Mouse (Mus musculus) neural tube, embryonic 12.5 days (tissue): ENCODE data around the gene Pcbd2. TPM values are rescaled to one million over a fixed set of nuclear protein-coding genes. Genes with fewer than 3 reads are reported as not detected.
A peak's percentile ranks its signal among the peaks of the same experiment; 100 is the strongest.
"Not testable (repeated sequence)": the region's sequence is repeated elsewhere in the genome, so short reads cannot be mapped to it uniquely, and the experiment has no call there.

Experiments
- ATAC-seq: fragments of 200-750 bp; cut with Nextera tagmentation; 2 replicates; pipeline ENCODE4 v1.8.0; 2017; ENCODE audit warnings: low read depth, mild to moderate bottlenecking, moderate TSS enrichment, moderate library complexity; ENCODE audit not compliant: low FRiP score
- H3K27ac ChIP-seq: fragments of 300-500 bp; sonication (generic); 2 replicates; pipeline ENCODE4 v1.5.1; 2016
- H3K27me3 ChIP-seq: fragments of 300-500 bp; sonication (generic); replicated peaks from 2 replicates; pipeline ENCODE4 v1.6.1; 2016; ENCODE audit warnings: mild to moderate bottlenecking
- H3K36me3 ChIP-seq: fragments of 300-500 bp; sonication (generic); 2 replicates; pipeline ENCODE4 v1.6.1; 2016; ENCODE audit warnings: mild to moderate bottlenecking
- H3K4me1 ChIP-seq: fragments of 300-500 bp; sonication (generic); 2 replicates; pipeline ENCODE4 v1.6.1; 2016
- H3K4me2 ChIP-seq: fragments of 300-500 bp; sonication (generic); replicated peaks from 2 replicates; pipeline ENCODE4 v1.6.1; 2016; ENCODE audit warnings: mild to moderate bottlenecking
- H3K4me3 ChIP-seq: fragments of 300-500 bp; sonication (generic); 2 replicates; pipeline ENCODE4 v1.5.1; 2016
- H3K9ac ChIP-seq: fragments of 300-500 bp; sonication (generic); 2 replicates; pipeline ENCODE4 v1.6.1; 2016; ENCODE audit warnings: mild to moderate bottlenecking
- H3K9me3 ChIP-seq: fragments of 300-500 bp; sonication (generic); 2 replicates; pipeline ENCODE4 v1.6.1; 2016; ENCODE audit warnings: mild to moderate bottlenecking
- WGBS: fragments of 180-500 bp; shearing (Covaris S2); methylation state at CpG from one replicate; pipeline ENCODE4 v1.1.7; 2016; 5-methylcytosine and 5-hydroxymethylcytosine counted together
- polyA plus RNA-seq: library from polyadenylated mRNA; unstranded; fragments of >200 nt; fragmentation: Nextera tagmentation; extraction: Ambion mirVana; gene quantifications from 2 replicates; pipeline ENCODE4 v1.2.1, GENCODE M21; 2016

The Pcbd2 gene
- polyA plus RNA-seq, result 27.9 and 31.5 TPM in 2 replicates

GRCm38 (mm10) chr13:55727120-55727838 lies at the start of gene Pcbd2:
Gene Pcbd2, plus strand, starts transcription at chr13:55727368.
- Histone ChIP-seq H3K27me3 (no peaks in the 10 kb centered on the region), H3K9ac (peak within 1 kb of the TSS; percentile 57), H3K36me3 (peaks cover 21% of the 10 kb centered on the region), H3K4me3 (peak within 1 kb of the TSS; percentile 50), H3K4me2 (peak within 1 kb of the TSS; percentile 58), H3K9me3 (no peaks in the 10 kb centered on the region), H3K4me1 (no peaks in the 10 kb centered on the region), H3K27ac (peak within 1 kb of the TSS; percentile 79)
- peak; percentile 92 for ATAC-seq
- under 1% methylated on average over 71 of the region's 73 CpGs for WGBS

DNA sequence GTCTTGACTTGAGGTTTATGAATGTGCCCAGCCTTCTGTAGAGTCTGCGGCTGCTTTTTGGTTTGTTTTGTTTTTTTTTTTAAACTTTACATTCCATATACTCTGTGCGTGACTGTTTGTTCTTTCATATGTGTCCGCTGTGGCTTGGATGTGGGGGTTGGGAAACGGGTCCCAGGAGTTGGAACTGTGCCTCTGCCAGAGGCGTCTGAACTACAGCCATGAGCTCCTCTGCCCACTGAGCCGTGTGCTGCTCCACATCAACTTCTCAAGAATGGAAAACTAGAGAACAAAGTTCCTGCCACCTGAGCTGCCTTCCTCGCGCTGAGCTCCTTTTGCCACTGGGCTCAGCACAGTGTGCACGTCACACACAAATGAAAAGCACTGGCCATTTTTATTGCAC lies 45.0 kb upstream of the Pcbd2 start:
- Histone ChIP-seq H3K27ac (no peak overlapping the region), H3K9me3 (no peaks in the 10 kb centered on the region), H3K27me3 (no peaks in the 10 kb centered on the region), H3K9ac (no peak overlapping the region), H3K4me2 (no peak overlapping the region), H3K4me3 (no peak overlapping the region), H3K36me3 (peaks cover 35% of the 10 kb centered on the region), H3K4me1 (0 out of 2 replicates have a peak, but pooled peaks cover 1% of the 10 kb centered on the region)
- WGBS, result 93% methylated on average over 9 of the region's 9 CpGs
- ATAC-seq, result no peak

DNA sequence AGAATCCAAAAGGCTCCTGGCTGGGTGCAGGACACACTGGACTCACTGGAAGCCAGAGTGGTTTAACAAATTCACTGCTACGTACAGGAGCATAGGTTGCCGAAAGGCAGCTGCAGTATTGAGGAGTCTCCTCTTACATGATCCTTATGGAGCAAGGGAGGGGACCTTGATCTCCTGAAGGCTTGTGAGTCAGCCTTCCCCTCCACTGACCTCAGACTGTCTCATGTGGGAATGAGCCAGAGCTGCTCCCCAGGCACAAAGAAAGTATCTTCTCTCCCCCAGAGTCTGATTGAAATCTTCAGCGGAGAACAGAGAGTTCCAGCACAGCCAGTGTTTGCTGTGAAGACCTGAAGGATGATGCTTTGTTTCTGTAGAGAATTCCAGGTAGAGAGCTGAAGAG lies 43.6 kb upstream of the Pcbd2 start:
- WGBS, result 94% methylated on average over 3 of the region's 3 CpGs
- no peak for ATAC-seq

DNA sequence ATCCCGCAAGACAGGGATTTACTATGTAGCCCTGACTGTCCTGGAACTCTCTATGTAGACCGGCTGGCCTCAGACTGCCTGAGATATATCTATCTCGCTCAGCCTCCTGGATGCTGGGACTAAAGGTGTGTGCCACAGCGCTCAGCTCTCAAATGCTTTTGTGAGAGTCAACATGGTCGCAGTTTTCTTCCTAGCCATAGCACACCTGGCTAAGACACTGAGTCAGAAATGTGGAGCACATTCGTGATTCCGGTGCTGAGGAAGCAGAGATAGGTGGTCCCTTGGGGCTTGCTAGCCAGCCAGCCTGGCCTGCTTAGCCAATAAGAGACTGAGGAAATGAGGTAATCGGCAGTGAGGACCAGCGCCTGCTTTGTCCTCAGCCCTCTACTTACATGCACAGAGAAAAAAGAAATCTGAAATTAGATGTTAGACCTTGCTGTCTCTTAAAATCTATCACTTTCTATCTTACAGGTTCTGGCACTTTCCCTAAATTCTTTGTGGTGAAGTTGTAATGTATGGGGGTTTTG lies 41.0 kb upstream of the Pcbd2 start:
- no peak for ATAC-seq
- no peaks in the 10 kb centered on the region for H3K27me3 ChIP-seq
- no peak overlapping the region for H3K9ac ChIP-seq
- peaks cover 12% of the 10 kb centered on the region for H3K4me1 ChIP-seq
- no peak overlapping the region for H3K4me2 ChIP-seq
- H3K27ac ChIP-seq, result no peak overlapping the region
- 68% methylated on average over 9 of the region's 9 CpGs for WGBS
- no peaks in the 10 kb centered on the region for H3K9me3 ChIP-seq
- H3K36me3 ChIP-seq, result no peaks in the 10 kb centered on the region
- H3K4me3 ChIP-seq, result no peak overlapping the region

More for the DNA sequence above, 43.6 kb upstream of the Pcbd2 start:
- H3K27ac ChIP-seq, result no peak overlapping the region
- peaks cover 21% of the 10 kb centered on the region for H3K36me3 ChIP-seq
- peaks cover 12% of the 10 kb centered on the region for H3K4me1 ChIP-seq
- H3K27me3 ChIP-seq, result no peaks in the 10 kb centered on the region
- no peak overlapping the region for H3K4me3 ChIP-seq
- no peak overlapping the region for H3K4me2 ChIP-seq
- H3K9me3 ChIP-seq, result no peaks in the 10 kb centered on the region
- no peak overlapping the region for H3K9ac ChIP-seq

- no peaks in the 10 kb centered on the region for H3K27me3 ChIP-seq
- H3K4me3 ChIP-seq, result no peak overlapping the region
- no peaks in the 10 kb centered on the region for H3K36me3 ChIP-seq
- H3K4me2 ChIP-seq, result peak overlapping the region; percentile 24; the same call in 1 of the 2 replicates
- H3K27ac ChIP-seq, result no peak overlapping the region
- peaks cover 12% of the 10 kb centered on the region for H3K4me1 ChIP-seq
- WGBS, result 5% methylated on average over 4 of the region's 4 CpGs
- H3K9me3 ChIP-seq, result no peaks in the 10 kb centered on the region
- ATAC-seq, result no peak
- H3K9ac ChIP-seq, result no peak overlapping the region
Observed at GRCm38 (mm10) chr13:55687927-55688602, 39.1 kb upstream of the Pcbd2 start.

DNA sequence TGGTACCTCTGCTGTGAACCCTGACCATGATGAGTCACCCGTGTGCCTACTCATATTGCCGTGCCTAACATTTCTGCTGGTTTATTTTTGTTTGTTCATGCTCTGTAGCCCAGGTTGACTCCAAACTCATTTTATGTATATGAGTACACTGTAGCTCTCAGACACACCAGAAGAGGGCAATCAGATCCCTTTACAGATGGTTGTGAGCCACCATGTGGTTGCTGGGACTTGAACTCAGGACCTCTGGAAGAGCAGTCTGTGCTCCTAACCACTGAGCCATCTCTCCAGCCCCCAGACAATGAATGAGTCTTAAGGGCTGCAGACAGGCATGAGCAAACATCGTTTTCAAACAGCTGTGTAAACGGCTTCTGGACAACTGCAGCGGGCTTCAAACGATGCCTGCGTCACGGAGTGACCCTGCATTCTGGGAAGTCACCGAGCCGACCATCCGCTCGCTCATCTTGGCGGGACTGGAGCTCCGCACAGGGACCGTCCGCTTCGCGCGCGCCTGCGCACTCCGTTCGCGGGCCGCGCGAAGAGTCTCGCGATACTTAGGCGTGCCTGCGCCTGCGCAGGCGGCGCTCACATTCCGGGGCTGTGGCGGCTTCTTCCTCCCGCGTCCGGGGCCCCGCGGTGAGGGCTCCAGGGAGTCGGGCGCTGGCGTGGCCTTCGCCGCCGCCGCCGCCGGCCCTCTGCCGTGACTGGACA lies 34.5 kb upstream of the Pcbd2 start, which contains the start of gene B230219D22Rik:
Gene B230219D22Rik (plus strand): TSS at position 590 of the 708 bp plus-strand sequence.
- H3K27ac ChIP-seq, result peak within 1 kb of the TSS; percentile 98
- H3K36me3 ChIP-seq, result no peaks in the 10 kb centered on the region
- peak within 1 kb of the TSS; percentile 99 for H3K4me3 ChIP-seq
- 3% methylated on average over 51 of the region's 51 CpGs for WGBS
- peak; percentile 96 for ATAC-seq
- peak within 1 kb of the TSS; percentile 100 for H3K9ac ChIP-seq
- peaks cover 23% of the 10 kb centered on the region for H3K4me1 ChIP-seq
- no peaks in the 10 kb centered on the region for H3K27me3 ChIP-seq
- H3K9me3 ChIP-seq, result no peaks in the 10 kb centered on the region
- H3K4me2 ChIP-seq, result peak within 1 kb of the TSS; percentile 69

DNA sequence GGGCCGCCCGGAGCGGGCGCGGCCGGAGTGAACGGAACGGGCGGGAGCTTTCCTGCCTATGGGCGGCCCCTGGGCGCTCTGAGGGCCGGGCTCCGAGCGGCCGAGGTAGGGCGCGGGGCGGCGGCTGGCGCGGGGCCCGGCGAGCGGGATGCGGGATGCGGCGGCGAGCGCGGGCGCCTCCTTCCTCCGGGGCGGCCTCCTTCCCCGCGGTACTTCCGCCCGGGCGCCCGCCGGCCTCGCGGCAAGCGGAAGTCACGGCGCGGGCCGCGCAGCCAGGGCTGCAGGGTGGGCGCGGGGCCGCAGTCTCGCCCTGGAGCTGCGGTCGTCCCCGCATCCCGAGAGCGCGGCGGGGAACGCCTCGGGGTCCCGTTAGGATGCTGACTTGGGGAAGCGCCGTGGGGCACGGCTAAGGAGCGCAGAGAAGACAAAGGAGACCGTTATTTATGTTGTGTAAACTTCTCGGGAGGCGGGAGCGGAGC lies 33.9 kb upstream of the Pcbd2 start:
- peaks cover under 1% of the 10 kb centered on the region; the same call in 1 of the 2 replicates for H3K36me3 ChIP-seq
- peak overlapping the region; percentile 69 for H3K4me2 ChIP-seq
- H3K4me1 ChIP-seq, result peaks cover 17% of the 10 kb centered on the region
- under 1% methylated on average over 68 of the region's 70 CpGs for WGBS
- H3K27ac ChIP-seq, result peak overlapping the region; percentile 98
- no peaks in the 10 kb centered on the region for H3K27me3 ChIP-seq
- peak overlapping the region; percentile 99 for H3K4me3 ChIP-seq
- H3K9me3 ChIP-seq, result no peaks in the 10 kb centered on the region
- ATAC-seq, result peak; percentile 80
- peak overlapping the region; percentile 100 for H3K9ac ChIP-seq

- H3K4me2 ChIP-seq, result peak overlapping the region; percentile 69
- 26% methylated on average over 8 of the region's 8 CpGs for WGBS
Observed at GRCm38 (mm10) chr13:55694110-55694509, 33.1 kb upstream of the Pcbd2 start.

DNA sequence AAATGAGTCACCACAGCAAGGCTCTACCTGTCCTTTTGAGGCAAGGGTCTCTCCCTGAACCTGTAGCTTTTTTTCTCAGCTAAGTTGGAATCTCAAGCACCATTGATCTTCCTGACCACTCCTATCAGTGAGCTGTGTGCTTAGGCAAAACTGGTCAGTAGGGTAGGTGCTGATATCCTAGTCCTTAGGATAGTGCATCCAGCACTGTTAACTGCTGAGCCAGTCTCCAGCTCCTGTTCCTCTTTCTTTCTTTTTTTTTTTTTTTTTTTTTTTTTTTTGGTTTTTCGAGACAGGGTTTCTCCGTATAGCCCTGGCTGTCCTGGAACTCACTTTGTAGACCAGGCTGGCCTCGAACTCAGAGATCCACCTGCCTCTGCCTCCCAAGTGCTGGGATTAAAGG lies 31.2 kb upstream of the Pcbd2 start:
- 100% methylated on average over 1 of the region's 3 CpGs for WGBS
- H3K9ac ChIP-seq, H3K27me3 ChIP-seq, H3K4me2 ChIP-seq, H3K27ac ChIP-seq, ATAC-seq, H3K9me3 ChIP-seq, H3K4me3 ChIP-seq: not testable (repeated sequence)
- peaks cover 25% of the 10 kb centered on the region for H3K36me3 ChIP-seq
- peaks cover 17% of the 10 kb centered on the region for H3K4me1 ChIP-seq

More at GRCm38 (mm10) chr13:55694110-55694509, 33.1 kb upstream of the Pcbd2 start:
- Histone ChIP-seq H3K9ac (peak overlapping the region; percentile 100), H3K27ac (no peak overlapping the region), H3K9me3 (no peaks in the 10 kb centered on the region), H3K36me3 (peaks cover 9% of the 10 kb centered on the region), H3K4me1 (peaks cover 17% of the 10 kb centered on the region), H3K4me3 (peak overlapping the region; percentile 99), H3K27me3 (no peaks in the 10 kb centered on the region)
- no peak for ATAC-seq

- Histone ChIP-seq H3K9ac (no peak overlapping the region), H3K4me2 (no peak overlapping the region), H3K4me1 (0 out of 2 replicates have a peak, but pooled peaks cover under 1% of the 10 kb centered on the region), H3K4me3 (no peak overlapping the region), H3K9me3 (no peaks in the 10 kb centered on the region), H3K27ac (no peak overlapping the region), H3K36me3 (peaks cover 44% of the 10 kb centered on the region), H3K27me3 (no peaks in the 10 kb centered on the region)
- no peak for ATAC-seq
- 91% methylated on average over 4 of the region's 4 CpGs for WGBS
Observed at GRCm38 (mm10) chr13:55704301-55704700, 22.9 kb upstream of the Pcbd2 start.

DNA sequence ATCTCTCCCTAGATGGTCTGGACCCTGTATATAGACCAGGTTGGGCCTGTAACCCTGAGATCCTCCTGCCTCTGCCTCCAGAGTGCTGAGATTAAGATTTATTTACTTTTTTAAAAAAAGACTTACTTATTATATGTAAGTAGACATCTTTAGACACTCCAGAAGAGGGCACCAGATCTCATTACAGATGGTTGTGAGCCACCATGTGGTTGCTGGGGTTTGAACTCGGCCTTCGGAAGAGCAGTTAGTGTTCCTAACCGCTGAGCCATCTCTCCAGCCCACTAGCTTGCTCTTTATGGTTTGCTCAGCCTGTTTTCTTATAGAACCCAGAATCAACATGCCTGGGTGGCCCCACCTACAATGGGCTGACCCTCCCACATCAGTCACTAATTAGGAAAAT lies 14.3 kb upstream of the Pcbd2 start:
- Histone ChIP-seq H3K27ac (no peak overlapping the region), H3K27me3 (no peaks in the 10 kb centered on the region), H3K4me2 (no peak overlapping the region), H3K4me1 (peaks cover 15% of the 10 kb centered on the region; the same call in 1 of the 2 replicates), H3K9me3 (no peaks in the 10 kb centered on the region), H3K4me3 (no peak overlapping the region), H3K9ac (no peak overlapping the region), H3K36me3 (peaks cover 3% of the 10 kb centered on the region)
- ATAC-seq, result no peak
- WGBS, result 95% methylated on average over 3 of the region's 3 CpGs
